Mouse (Mus musculus): Measurements from ENCODE around the gene Baiap3. TPM values are rescaled to one million over a fixed set of nuclear protein-coding genes. Genes with fewer than 3 reads are reported as not detected.

The Baiap3 gene
- polyA plus RNA-seq, 1 experiment from 2014 or later = 0.76 TPM

DNA sequence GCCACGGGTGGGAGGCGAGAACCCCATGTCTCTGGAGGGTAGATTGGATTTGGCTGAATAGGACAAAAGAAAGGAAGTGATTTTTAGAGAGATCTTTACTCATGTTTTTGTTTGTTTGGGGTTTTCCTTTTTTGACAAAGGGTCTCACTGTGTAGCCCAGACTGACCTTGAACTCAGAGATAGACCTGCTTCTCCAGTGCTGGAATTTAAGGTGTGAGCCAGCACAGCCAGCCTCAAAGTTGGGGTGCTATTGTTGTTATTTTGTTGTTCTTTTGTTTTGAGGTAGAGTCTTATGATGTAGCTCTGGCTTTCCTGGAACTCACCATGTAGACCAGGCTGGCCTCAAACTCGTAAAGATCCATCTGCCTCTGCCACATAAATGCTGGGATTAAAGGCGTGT, 53.8 kb downstream of the Baiap3 start:
- H3K9ac ChIP-seq (ENCODE audit: low read depth, low read length) = no peak overlapping the region
- 89% methylated on average over 4 of the region's 4 CpGs for WGBS

More for the DNA sequence above, 53.8 kb downstream of the Baiap3 start:
- H3K9me3 ChIP-seq (ENCODE audit: control insufficient read depth, low read length) = no peaks in the 10 kb centered on the region
- no peaks in the 10 kb centered on the region for H3K4me1 ChIP-seq (ENCODE audit: control insufficient read depth, insufficient read depth, low read length)
- H3K27ac ChIP-seq (ENCODE audit: low read depth, low read length) = no peak overlapping the region
- no peak overlapping the region for H3K4me2 ChIP-seq (replicated peaks; ENCODE audit: low read depth, low read length)
- H3K27me3 ChIP-seq (ENCODE audit: control insufficient read depth, insufficient read depth, low read length) = no peaks in the 10 kb centered on the region
- H3K36me3 ChIP-seq (ENCODE audit: control insufficient read depth, insufficient read depth, low read length) = peaks cover 50% of the 10 kb centered on the region
- no peak overlapping the region for H3K4me3 ChIP-seq (ENCODE audit: low read length)
- no peak for ATAC-seq (ENCODE audit: low FRiP score, low TSS enrichment)

Small RNAs within 50 kb of the gene (microRNA-seq; reads per million reads assigned to microRNA genes)
- gene Mir3547 = 0.84 reads per million

Other genes with a start within 250 kb of the Baiap3 start
- 8.5 and 11.6 TPM in 2 replicates for gene Cramp1l, start 240.6 kb downstream of the Baiap3 start, polyA plus RNA-seq (2014; fragmentation: Nextera tagmentation; extraction: Ambion mirVana)
- gene Ift140, start 240.3 kb downstream of the Baiap3 start, polyA plus RNA-seq (2014; fragmentation: Nextera tagmentation; extraction: Ambion mirVana) = 15.5 and 23.6 TPM in 2 replicates
- 15.9 and 18.4 TPM in 2 replicates for gene Tmem204, start 172.8 kb downstream of the Baiap3 start, polyA plus RNA-seq (2014; fragmentation: Nextera tagmentation; extraction: Ambion mirVana)
- 34.9 and 44.8 TPM in 2 replicates for gene Telo2, start 140.4 kb downstream of the Baiap3 start, polyA plus RNA-seq (2014; fragmentation: Nextera tagmentation; extraction: Ambion mirVana)
- gene Ptx4, start 135.6 kb downstream of the Baiap3 start, polyA plus RNA-seq (2014; fragmentation: Nextera tagmentation; extraction: Ambion mirVana) = not detected in 2 replicates
- gene Clcn7, start 123.0 kb downstream of the Baiap3 start, polyA plus RNA-seq (2014; fragmentation: Nextera tagmentation; extraction: Ambion mirVana) = 10.3 and 21.4 TPM in 2 replicates
- gene Ccdc154, start 93.9 kb downstream of the Baiap3 start, polyA plus RNA-seq (2014; fragmentation: Nextera tagmentation; extraction: Ambion mirVana) = not detected in 2 replicates
- not detected in 2 replicates for gene Gm38655, start 80.9 kb downstream of the Baiap3 start, polyA plus RNA-seq (2014; fragmentation: Nextera tagmentation; extraction: Ambion mirVana)
- gene BC003965, start 71.8 kb downstream of the Baiap3 start, polyA plus RNA-seq (2014; fragmentation: Nextera tagmentation; extraction: Ambion mirVana) = 32.8 and 39.7 TPM in 2 replicates
- gene Unkl, start 68.0 kb downstream of the Baiap3 start, polyA plus RNA-seq (2014; fragmentation: Nextera tagmentation; extraction: Ambion mirVana) = 4.0 and 4.1 TPM in 2 replicates
- 33.8 and 41.5 TPM in 2 replicates for gene Gnptg, start 16.2 kb downstream of the Baiap3 start, polyA plus RNA-seq (2014; fragmentation: Nextera tagmentation; extraction: Ambion mirVana)
- gene Tsr3, start 16.2 kb downstream of the Baiap3 start, polyA plus RNA-seq (2014; fragmentation: Nextera tagmentation; extraction: Ambion mirVana) = 48.9 and 51.4 TPM in 2 replicates
- gene Ube2i, start 18.3 kb upstream of the Baiap3 start, polyA plus RNA-seq (2014; fragmentation: Nextera tagmentation; extraction: Ambion mirVana) = 675 and 744 TPM in 2 replicates
- gene Prss34, start 42.0 kb upstream of the Baiap3 start, polyA plus RNA-seq (2014; fragmentation: Nextera tagmentation; extraction: Ambion mirVana) = not detected in 2 replicates
- not detected in 2 replicates for gene Prss28, start 52.3 kb upstream of the Baiap3 start, polyA plus RNA-seq (2014; fragmentation: Nextera tagmentation; extraction: Ambion mirVana)
- not detected in 2 replicates for gene Prss29, start 62.3 kb upstream of the Baiap3 start, polyA plus RNA-seq (2014; fragmentation: Nextera tagmentation; extraction: Ambion mirVana)
- gene Tpsab1, start 89.2 kb upstream of the Baiap3 start, polyA plus RNA-seq (2014; fragmentation: Nextera tagmentation; extraction: Ambion mirVana) = 0.27 and 0.39 TPM in 2 replicates
- gene Tpsb2, start 109.9 kb upstream of the Baiap3 start, polyA plus RNA-seq (2014; fragmentation: Nextera tagmentation; extraction: Ambion mirVana) = 0.30 and 0.57 TPM in 2 replicates
- 0.49 TPM in 1 of 2 replicates, not detected in the other for gene Tpsg1, start 112.9 kb upstream of the Baiap3 start, polyA plus RNA-seq (2014; fragmentation: Nextera tagmentation; extraction: Ambion mirVana)
- 3.0 and 4.0 TPM in 2 replicates for gene Cacna1h, start 177.4 kb upstream of the Baiap3 start, polyA plus RNA-seq (2014; fragmentation: Nextera tagmentation; extraction: Ambion mirVana)
- not detected in 2 replicates for gene Tekt4, start 198.3 kb upstream of the Baiap3 start, polyA plus RNA-seq (2014; fragmentation: Nextera tagmentation; extraction: Ambion mirVana)
- gene Sstr5, start 240.9 kb upstream of the Baiap3 start, polyA plus RNA-seq (2014; fragmentation: Nextera tagmentation; extraction: Ambion mirVana) = not detected in 2 replicates